Mouse (Mus musculus): ENCODE results near the gene Kctd5. TPM values are rescaled to one million over a fixed set of nuclear protein-coding genes. Genes with fewer than 3 reads are reported as not detected.

The Kctd5 gene
- polyA plus RNA-seq, 1 experiment: 0.66 TPM

DNA sequence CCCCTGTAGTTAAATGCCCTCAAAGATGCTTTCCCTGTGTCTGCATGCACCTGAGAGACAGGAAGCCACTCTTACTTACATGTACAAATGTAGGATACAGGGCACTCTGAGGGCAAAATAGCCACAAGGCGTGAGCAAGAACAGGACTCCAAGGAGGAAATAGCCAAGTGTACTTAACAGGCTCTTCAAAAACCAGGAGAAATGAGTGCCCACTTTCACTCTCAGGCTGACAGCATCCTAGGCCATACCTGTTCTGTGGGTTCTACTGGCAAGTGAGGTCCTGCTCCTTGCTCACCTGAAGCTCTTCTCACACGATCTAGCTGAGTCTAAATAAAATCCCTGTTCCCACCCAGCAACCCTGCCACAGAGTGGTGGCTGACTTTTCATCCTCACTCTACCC, 3.8 kb upstream of the Kctd5 start:
- Histone ChIP-seq H3K4me1 (ENCODE audit: control insufficient read depth) (peaks cover 14% of the 10 kb centered on the region), H3K27me3 (ENCODE audit: control insufficient read depth) (no peaks in the 10 kb centered on the region), H3K9me3 (ENCODE audit: control insufficient read depth, low read length) (no peaks in the 10 kb centered on the region), H3K36me3 (ENCODE audit: control insufficient read depth) (peaks cover 65% of the 10 kb centered on the region), H3K4me3 (replicated peaks) (no peak overlapping the region)
- TF ChIP-seq GATA1 (IDR thresholded peaks at IDR 0.05; ENCODE audit: low read length) (no peak), TAL1 (IDR thresholded peaks at IDR 0.05; ENCODE audit: low read length) (no peak)

DNA sequence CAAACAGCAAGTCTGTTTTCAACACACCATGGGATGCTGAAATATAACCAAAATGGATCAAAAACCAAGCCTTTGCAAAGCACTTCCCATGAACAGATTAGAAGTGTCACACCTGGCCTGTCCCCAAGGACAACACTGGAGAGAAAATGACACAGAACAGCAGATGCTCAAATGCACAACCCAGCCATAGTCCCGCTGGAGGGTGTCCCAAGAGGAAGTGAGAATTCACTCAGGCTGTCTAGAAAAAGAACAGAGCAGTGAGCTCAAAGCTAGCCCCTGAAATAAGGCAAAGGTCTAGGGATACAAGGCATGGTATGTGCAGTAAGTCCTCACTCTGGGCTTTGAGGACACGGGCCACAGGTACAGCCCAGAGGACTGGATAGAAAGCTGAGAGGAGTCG, 3.8 kb downstream of the Kctd5 start:
- peaks cover 28% of the 10 kb centered on the region for H3K36me3 ChIP-seq (ENCODE audit: control insufficient read depth)
- H3K9me3 ChIP-seq (ENCODE audit: control insufficient read depth, low read length): no peaks in the 10 kb centered on the region
- no peak overlapping the region for H3K4me3 ChIP-seq (replicated peaks)
- TF ChIP-seq TAL1 (IDR thresholded peaks at IDR 0.05; ENCODE audit: low read length) (no peak), GATA1 (IDR thresholded peaks at IDR 0.05; ENCODE audit: low read length) (no peak)
- no peaks in the 10 kb centered on the region for H3K27me3 ChIP-seq (ENCODE audit: control insufficient read depth)
- peaks cover 18% of the 10 kb centered on the region for H3K4me1 ChIP-seq (ENCODE audit: control insufficient read depth)

DNA sequence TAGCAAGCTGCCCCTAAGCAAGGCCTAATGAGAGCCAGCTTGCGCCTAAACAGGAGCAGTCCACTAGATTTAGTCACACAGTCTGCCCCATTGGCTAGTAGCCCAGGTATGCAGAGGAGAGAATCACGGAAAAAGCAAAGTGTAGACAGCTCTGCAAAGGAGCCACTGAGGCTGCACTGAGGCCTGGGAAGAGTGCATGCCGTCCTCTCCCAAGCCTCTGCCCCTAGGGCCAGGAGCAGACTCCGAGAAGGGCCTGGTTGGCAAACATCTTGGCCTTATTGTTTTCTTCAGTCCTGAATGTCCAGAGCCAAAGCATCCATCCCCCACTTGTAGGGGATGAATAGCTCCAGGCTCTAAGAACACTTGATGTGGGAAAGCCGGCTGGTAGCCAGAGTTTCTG, 5.0 kb downstream of the Kctd5 start:
- H3K27me3 ChIP-seq (ENCODE audit: control insufficient read depth): no peaks in the 10 kb centered on the region
- TF ChIP-seq TAL1 (IDR thresholded peaks at IDR 0.05; ENCODE audit: low read length): no peak
- TF ChIP-seq GATA1 (IDR thresholded peaks at IDR 0.05; ENCODE audit: low read length): no peak
- no peak overlapping the region for H3K4me3 ChIP-seq (replicated peaks)
- no peaks in the 10 kb centered on the region for H3K9me3 ChIP-seq (ENCODE audit: control insufficient read depth, low read length)
- peaks cover 32% of the 10 kb centered on the region for H3K36me3 ChIP-seq (ENCODE audit: control insufficient read depth)
- peaks cover 15% of the 10 kb centered on the region for H3K4me1 ChIP-seq (ENCODE audit: control insufficient read depth)

DNA sequence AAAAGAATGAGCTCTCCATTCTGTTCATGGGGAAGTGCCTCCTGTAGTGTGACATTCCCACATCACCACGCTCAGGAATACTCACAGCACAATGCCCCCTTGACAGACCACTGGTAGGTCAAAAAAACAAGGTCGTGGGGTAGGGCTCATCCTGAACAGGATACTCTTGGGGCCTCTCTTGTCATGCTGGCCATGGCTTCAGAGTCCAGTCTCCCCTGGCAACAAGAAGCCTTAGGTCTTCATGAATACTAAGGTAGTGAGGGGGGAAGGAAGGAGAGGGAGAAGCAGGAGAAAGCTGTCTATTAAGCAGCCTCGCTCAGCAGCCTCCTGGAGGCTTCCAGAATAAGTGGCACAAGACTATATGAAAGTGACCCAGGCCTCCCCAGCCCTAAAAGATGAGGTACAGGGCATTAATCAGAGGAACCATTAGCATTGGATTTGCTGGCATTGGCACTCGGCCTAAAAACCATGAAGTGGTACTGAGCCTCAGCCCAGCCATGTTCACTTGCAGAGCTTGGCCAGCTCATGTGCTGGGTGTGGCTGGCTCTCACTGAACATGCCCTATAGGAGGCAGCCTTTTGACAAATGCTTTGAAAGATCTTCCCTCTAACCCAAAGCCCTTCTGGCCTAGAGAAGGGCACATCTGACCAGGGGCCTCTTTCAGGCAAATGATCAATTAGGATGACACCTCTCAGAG, 10.7 kb downstream of the Kctd5 start:
- peaks cover 54% of the 10 kb centered on the region for H3K36me3 ChIP-seq (ENCODE audit: control insufficient read depth)

DNA sequence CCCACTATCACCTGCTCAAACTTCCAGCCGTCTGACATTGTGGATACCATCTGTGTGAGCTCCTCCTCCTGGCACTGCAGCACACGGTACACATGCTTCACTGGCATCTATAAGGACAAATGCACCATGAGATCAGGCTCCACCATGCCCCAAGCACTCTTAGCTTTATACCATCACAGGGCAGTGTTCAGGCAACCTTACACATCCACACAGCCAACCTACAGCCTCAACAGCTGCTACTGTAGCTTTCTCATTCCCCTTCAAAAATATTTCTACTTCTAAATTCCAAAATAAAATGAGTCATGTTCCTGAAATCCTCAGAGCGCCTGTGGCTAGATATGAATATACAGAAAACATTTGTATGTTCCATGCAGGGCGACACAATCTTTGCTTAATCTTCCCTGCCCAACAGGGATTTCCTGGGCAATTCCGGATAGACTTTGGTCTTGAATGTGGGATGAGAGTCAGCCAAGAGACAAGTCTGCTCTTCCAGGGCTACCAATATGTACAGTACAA, 15.5 kb downstream of the Kctd5 start:
- TF ChIP-seq GATA1 (IDR thresholded peaks at IDR 0.05; ENCODE audit: low read length) (no peak), TAL1 (IDR thresholded peaks at IDR 0.05; ENCODE audit: low read length) (no peak)
- Histone ChIP-seq H3K4me3 (replicated peaks) (no peak overlapping the region), H3K9me3 (ENCODE audit: control insufficient read depth, low read length) (no peaks in the 10 kb centered on the region), H3K4me1 (ENCODE audit: control insufficient read depth) (peaks cover 6% of the 10 kb centered on the region), H3K36me3 (ENCODE audit: control insufficient read depth) (peaks cover 79% of the 10 kb centered on the region), H3K27me3 (ENCODE audit: control insufficient read depth) (no peaks in the 10 kb centered on the region)

More for the DNA sequence above, 10.7 kb downstream of the Kctd5 start:
- no peaks in the 10 kb centered on the region for H3K27me3 ChIP-seq (ENCODE audit: control insufficient read depth)
- no peaks in the 10 kb centered on the region for H3K9me3 ChIP-seq (ENCODE audit: control insufficient read depth, low read length)
- TF ChIP-seq TAL1 (IDR thresholded peaks at IDR 0.05; ENCODE audit: low read length) (no peak), GATA1 (IDR thresholded peaks at IDR 0.05; ENCODE audit: low read length) (no peak)
- H3K4me1 ChIP-seq (ENCODE audit: control insufficient read depth): peaks cover 6% of the 10 kb centered on the region
- no peak overlapping the region for H3K4me3 ChIP-seq (replicated peaks)

DNA sequence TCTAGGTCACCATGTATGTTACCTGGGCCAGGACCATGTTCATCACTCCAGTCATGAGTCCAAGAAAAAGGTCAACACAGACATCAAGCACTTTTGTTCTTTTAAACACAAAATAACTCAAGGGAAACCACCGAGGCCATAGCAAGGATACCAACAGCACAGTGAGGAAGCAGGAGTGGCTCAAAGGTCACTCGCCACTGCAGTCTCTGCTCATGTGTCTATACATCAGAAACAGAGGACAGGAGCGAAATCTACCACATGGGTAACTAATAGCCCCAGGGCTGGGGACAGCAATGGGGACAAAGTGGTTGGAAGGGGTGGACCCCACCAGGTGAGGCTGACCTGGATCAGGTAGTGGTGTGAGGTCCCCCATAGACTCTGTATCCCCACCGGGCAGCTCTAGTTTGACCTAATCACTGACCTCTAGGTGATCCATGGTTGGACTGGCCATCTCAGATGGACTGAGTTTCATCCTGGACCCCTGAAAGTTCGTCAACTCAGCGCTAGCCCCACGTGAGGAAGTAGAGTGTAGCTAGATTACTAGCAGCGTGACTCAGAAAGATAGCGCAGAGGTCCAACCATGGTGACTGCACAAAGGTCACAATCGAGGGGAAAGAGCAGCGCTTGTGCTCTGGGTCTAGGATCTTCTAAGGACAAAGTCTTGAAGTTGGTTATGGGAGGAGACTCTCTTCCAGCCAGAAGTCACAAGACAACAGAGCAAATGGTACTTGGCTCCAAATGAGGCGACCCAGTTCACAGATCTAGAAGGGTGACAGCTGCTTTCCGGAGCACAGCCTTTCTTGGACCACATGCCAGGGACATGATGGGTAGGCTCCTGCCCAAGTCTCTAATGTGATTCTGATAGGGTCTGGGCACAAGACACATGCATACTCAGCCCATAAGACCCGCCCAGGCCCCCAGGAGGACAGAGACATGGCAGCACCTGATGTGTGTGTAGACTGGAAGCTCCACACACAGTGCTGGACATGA, 16.4 kb downstream of the Kctd5 start:
- TF ChIP-seq GATA1 (IDR thresholded peaks at IDR 0.05; ENCODE audit: low read length) (no peak), TAL1 (IDR thresholded peaks at IDR 0.05; ENCODE audit: low read length) (no peak)
- Histone ChIP-seq H3K9me3 (ENCODE audit: control insufficient read depth, low read length) (no peaks in the 10 kb centered on the region), H3K36me3 (ENCODE audit: control insufficient read depth) (peaks cover 85% of the 10 kb centered on the region)

DNA sequence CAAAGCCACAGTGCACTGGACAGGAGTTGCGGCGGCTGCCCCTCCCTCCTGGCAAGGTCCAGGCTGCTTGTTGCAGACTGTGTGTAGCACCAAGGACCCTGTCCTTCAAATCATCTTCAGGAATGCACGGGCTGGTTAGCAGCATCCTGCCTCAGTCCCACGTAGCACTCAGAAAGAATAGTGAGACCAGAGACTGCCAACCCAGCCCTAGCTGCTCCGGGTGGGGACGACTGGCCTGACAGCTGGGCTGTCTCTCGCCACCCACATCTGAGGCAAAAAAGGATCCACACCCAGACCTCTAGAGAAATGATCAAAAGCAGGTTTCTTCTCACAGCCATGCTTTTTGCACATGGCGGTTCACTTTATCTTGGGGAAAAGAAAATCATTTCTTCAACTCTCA, 24.3 kb downstream of the Kctd5 start:
- H3K36me3 ChIP-seq (ENCODE audit: control insufficient read depth): peaks cover 61% of the 10 kb centered on the region
- H3K27me3 ChIP-seq (ENCODE audit: control insufficient read depth): no peaks in the 10 kb centered on the region
- TF ChIP-seq TAL1 (IDR thresholded peaks at IDR 0.05; ENCODE audit: low read length): no peak
- TF ChIP-seq GATA1 (IDR thresholded peaks at IDR 0.05; ENCODE audit: low read length): no peak
- no peak overlapping the region for H3K4me3 ChIP-seq (replicated peaks)
- H3K9me3 ChIP-seq (ENCODE audit: control insufficient read depth, low read length): no peaks in the 10 kb centered on the region
- no peaks in the 10 kb centered on the region for H3K4me1 ChIP-seq (ENCODE audit: control insufficient read depth)

More for the DNA sequence above, 16.4 kb downstream of the Kctd5 start:
- H3K4me3 ChIP-seq (replicated peaks): no peak overlapping the region
- H3K27me3 ChIP-seq (ENCODE audit: control insufficient read depth): no peaks in the 10 kb centered on the region
- H3K4me1 ChIP-seq (ENCODE audit: control insufficient read depth): peaks cover 6% of the 10 kb centered on the region

DNA sequence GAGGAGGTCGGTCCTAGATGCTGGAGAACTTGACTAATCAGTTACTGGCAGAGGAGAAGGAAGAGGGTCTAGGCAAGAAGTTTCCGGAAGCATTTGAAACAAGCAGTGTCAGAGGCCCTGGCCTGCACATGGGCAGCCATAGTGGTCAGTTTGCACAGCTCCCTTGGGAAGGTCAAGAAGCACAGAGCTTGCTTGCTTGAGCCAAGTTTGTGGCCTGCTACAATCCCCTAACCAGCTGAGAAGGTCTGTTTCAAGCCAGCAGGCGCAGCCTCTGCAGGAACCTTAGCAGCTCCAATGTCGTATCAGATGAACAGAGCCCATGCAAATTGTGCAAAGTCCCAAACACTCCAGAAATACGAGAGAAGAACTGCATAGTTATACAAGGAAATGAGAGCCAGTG, 25.2 kb downstream of the Kctd5 start:
- Histone ChIP-seq H3K36me3 (ENCODE audit: control insufficient read depth) (peaks cover 52% of the 10 kb centered on the region), H3K4me3 (replicated peaks) (no peak overlapping the region), H3K27me3 (ENCODE audit: control insufficient read depth) (no peaks in the 10 kb centered on the region), H3K4me1 (ENCODE audit: control insufficient read depth) (no peaks in the 10 kb centered on the region), H3K9me3 (ENCODE audit: control insufficient read depth, low read length) (no peaks in the 10 kb centered on the region)
- no peak for TF ChIP-seq TAL1 (IDR thresholded peaks at IDR 0.05; ENCODE audit: low read length)
- no peak for TF ChIP-seq GATA1 (IDR thresholded peaks at IDR 0.05; ENCODE audit: low read length)

DNA sequence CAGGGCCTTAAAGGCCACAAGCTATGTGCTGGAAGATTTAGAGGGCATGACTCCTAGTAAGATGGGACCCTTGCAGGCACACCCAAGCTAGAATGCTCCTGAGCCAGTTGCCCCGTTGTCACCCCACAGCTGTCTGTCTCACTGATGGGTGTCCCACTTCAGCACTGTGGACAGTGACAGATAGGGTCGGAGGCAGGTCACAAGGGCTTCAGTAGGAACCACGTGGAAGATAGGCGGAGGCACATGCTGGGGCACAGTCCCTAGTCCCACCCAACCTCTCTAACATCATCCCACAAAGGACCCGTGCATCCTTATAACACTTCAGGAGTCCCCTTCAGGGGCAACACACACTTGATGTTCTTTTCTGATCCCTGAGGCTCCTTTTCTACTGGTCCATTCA, 27.3 kb downstream of the Kctd5 start:
- H3K4me3 ChIP-seq (replicated peaks): no peak overlapping the region
- no peaks in the 10 kb centered on the region for H3K9me3 ChIP-seq (ENCODE audit: control insufficient read depth, low read length)
- peaks cover 36% of the 10 kb centered on the region for H3K36me3 ChIP-seq (ENCODE audit: control insufficient read depth)
- H3K4me1 ChIP-seq (ENCODE audit: control insufficient read depth): no peaks in the 10 kb centered on the region
- no peak for TF ChIP-seq GATA1 (IDR thresholded peaks at IDR 0.05; ENCODE audit: low read length)
- no peak for TF ChIP-seq TAL1 (IDR thresholded peaks at IDR 0.05; ENCODE audit: low read length)
- no peaks in the 10 kb centered on the region for H3K27me3 ChIP-seq (ENCODE audit: control insufficient read depth)
